Mouse (Mus musculus) T-helper 2 cell (primary cell): ENCODE measurements around the gene Gm6993.

Experiments used
- in situ Hi-C: fragments of 300-600 bp; cut with MboI, MseI; formaldehyde crosslinking; loops from one replicate; pipeline ENCODE4 v1.15.1; 2025; ENCODE audit warnings: high pct_unique_total_duplicates

The Gm6993 gene

DNA sequence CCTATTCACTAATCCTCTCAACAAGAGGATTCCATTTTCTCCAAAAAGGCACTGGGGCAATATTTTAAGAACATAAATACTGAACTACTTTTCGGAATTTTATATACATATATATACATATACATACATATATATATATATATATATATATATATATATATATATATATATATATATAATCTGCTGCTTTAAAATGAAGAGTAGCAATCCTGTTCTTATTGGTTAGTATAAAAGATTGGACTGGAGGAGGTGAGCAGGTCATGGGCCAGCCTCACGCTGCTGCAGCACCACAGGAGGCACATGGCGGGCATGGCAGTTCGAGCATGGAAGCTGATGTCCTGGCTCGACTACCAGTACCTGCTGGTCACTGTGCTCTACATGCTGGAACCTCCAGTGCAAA is at the start of gene Gm6993:
TSS of gene Gm6993 (plus strand) at position 301 of the 400 bp plus-strand sequence.
- in situ Hi-C loops: no loop called here

DNA sequence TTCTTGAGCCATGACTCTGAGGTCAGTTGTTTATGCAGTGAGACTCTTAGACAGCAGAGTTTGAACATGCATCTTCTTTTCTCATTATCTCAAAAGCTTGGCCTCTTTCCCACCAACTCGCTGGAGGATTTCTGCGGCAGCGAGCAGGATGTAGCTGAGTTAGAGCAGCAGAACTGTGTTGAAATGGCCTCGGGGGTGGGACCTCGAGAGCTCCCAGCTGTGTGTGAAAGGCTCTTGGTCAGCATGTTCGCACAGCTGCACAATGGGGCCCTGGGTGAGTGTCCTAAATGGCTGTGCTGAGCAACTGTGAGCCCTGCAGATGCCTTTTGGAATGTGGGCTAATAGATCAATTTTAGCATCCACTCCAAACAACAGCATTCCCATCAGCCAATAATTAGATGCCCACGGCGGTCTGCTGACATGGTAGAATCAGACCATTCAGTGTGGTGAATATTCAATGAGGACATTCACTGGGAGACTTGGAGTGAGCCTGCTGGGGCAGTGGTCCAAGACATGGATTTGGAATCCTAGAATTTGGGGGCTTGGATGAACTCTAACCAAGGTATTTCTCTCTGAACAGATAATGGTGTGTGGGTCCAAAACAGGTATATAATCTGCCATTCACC is 49.1 kb upstream of the Gm6993 start:
- in situ Hi-C loops: no loop called here

DNA sequence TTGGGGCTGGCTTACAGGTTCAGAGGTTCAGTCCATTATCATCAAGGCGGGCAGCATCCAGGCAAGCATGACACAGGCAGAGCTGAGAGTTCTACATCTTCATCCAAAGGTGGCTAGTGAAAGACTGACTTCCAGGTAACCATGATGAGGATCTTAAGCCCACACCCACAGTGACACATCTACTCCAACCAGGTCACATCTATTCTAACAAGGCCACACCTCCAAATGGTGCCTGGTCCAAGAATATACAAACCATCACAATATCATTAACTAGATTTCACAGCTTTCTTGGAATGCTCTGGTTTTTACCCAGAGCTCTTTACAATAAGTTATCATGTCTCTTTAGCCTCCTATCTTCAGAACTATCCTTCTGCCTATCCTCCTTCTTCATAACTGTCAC is 38.1 kb upstream of the Gm6993 start:
- in situ Hi-C loops: no loop called here

DNA sequence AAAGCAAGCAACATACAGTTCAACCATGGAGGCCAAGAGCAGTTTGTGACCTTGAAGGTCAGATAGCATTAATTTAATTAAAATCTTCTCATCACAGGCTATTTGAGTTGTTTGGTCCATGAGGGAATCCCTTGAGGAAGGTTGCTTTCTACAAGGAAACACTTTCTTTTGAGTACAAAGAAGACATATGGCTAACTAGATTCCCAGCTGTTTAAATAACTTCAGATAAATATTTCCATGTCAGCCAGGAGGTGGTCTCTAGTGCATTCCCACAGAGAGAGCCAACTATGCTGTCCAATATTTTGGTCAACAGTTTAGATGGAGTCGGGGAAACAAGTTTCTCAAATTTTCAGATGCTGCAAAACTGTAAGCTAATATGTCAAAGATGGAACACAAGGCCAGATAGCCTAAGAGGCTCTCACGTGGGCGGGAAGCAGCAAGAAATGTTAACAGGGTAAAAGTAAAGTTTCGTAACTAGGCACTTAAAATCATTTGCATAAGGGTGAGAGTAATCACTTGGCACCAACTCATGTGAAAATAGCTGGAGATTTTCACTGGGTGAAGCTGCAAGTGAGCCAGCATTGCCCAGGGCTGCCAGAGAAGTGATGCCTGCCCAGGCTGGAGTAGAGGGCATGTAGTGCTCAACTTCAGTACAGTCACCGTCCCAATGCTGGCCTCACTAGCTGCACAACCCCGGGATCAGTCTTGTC is 36.7 kb upstream of the Gm6993 start:
- in situ Hi-C loops: no loop called here

DNA sequence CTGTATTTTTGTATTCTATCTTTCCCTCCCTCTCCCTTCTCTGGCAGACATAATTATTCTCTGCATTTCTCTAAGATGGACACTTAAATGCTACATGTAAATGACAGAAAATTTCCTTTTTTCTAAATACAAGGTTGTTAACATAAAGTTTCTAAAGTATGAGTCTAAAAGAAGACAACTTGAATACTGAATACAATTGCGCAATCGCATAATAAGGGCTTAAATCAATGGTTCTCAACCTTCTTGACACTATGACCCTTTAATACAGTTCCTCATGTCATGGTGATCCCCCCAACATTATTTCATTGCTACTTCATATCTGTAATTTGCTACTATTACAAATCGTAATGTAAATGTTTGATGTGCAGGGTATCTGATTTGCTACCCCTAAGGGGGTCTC is 35.7 kb upstream of the Gm6993 start:
- in situ Hi-C loops: no loop called here

DNA sequence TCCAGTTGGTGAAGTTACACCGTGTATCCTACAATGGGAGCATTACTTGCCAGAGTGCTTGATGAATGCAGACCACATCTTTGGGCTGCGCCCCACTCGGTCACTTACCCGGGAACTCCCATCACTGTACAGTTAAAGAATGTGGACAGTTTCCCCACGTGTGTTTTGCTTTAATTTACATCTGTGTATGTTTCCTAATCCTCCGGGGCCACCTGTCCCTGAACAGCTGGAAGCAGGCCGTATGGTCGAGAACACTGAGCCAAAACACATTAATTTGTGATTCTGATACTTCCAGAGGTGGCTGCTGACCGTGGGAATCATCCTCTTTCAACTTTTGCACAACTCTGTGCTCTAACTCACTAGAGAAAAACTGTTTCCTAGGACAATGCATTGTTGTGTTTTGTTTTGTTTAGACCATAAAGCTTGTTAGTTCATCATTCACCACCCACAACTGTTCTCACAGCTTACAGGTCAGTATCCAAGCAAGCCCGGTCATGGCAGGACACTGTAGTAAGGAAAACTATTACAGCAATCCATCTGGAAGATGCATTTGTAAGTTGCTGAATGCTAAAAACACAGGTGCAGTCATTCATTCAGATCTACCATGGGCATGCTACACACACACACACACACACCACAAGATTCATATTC is 34.5 kb upstream of the Gm6993 start:
- in situ Hi-C loops: no loop called here

DNA sequence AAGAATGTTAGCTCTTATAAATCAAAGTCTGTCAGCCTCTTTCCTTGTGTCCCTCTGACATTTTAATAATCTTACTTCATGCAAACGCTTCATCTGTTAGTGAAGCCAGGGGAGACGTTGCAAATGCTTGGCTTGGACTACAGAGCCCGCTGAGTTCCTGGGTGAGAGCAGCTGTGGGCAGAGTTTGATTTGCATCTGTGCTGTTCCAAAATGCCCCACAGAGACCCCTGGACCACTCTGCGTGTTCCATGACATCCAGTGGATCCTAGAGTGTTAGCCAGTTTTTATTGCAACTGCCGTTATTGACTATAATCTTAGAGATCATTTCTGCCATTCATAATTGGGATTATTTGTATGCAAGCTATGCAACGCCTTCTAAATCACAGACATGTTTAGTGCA is 31.8 kb upstream of the Gm6993 start:
- in situ Hi-C loops: no loop called here

DNA sequence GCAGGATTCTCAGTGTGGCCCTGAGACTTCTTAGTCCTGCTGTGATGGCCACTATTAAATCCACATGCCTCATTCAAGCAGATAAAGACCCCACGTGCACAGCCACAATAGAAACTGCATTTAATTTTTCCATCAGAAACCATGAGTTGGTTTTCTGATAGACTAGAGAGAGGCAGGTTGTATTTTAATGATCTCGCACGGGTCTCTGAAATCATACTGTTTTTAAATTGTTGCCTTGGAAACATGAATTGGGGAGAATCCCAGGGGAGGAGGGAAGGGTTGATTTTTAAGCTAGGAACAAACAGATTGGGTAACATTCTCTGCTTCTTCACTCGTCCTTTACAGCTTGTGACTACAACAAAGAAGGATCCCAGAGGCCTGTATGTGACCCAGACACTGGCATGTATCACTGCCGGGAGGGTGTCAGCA is 31.2 kb upstream of the Gm6993 start:
- in situ Hi-C loops: no loop called here

DNA sequence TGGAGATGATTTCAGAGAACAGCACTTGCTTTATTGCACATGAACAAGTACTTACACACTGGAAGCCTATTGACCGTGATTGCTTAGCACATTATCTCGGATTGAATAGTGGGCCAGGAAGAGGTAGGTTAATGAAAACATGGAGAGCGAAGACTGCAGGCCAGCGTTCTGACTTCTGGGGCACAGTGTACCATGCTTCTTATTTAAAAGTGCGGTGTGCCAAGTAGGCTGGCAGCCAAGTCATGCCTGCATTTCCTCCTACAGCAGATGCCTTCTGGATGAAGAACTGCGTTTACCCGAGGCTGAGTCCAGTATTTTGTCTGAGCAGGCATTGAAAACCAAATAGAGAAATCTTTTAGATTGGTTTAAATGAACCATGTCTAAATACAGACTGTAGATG is 27.0 kb upstream of the Gm6993 start:
- in situ Hi-C loops: no loop called here

DNA sequence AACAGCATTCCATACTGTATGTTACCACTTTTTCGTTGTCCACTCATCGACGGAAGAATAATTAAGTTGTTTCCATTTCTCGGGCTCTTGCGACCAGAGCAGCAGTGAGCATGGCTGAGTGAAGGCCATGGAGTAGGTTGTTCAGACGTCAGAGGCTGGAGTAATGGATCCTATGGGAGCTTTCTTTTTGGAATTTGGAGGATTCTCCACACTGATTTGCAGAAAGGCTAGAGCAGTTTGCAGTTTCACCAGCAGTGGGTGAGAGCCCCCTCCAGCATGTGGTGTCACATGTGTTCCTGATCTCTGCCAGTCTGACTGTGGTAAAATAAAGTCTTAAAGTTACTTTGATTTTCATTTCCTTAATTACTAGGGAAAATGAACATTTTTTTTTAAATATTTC is 25.6 kb upstream of the Gm6993 start:
- in situ Hi-C loops: no loop called here

DNA sequence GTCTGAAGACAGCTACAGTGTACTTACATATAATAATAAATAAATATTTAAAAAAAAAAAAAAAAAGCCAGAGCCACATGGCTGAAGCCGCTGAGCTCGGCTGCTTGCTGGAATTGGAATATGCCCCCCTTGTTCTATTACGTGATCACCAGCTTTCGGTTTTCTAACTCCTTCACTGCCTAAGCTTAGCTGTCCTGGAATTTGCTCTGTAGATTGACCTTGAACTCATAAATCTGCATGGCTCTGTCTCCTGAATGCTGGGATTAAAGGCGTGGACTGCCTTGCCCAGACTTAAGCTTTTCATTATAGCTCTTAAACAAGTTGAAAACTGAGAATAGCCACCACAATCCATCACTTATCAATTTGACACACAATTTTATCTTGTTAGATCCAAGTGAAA is 23.3 kb upstream of the Gm6993 start:
- in situ Hi-C loops: no loop called here

DNA sequence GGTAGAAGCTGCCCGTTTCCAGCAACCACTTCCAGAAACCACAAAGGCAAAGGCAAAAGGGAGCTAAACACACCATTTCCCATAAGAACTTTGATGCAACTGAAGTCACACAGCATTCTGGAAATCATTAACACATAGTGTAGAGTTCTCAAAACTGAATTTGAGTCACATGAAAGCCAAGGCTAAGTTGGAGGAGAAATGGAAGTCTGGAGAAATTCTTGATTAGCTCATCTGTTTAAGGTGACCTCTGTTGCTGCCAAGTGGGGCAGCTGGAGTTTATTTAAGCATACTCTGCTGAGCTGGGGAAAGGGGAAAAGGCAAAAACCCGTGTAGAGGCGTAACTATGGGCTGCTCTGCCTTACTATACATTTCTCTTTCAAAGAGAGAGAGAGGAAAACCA is 21.8 kb upstream of the Gm6993 start:
- in situ Hi-C loops: no loop called here

DNA sequence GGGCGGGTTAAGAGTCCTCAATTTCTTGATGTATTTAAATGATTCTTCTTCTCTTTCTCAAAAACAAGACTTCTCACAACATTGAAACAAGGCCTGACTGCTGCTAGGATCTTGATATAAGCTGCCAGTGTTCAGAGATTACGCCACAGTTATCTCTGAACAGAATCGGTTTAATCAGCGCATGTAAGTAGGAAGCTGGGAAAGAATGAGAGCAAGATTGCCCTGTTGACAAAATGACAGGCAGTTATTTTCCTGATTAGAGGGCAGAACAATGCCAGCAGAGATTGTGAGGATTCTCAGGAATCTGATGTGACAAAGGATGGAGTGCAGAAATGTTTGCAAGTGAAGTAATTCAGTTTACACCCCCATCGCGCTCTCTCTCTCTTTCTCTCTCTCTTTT is 19.0 kb upstream of the Gm6993 start:
- in situ Hi-C loops: no loop called here

DNA sequence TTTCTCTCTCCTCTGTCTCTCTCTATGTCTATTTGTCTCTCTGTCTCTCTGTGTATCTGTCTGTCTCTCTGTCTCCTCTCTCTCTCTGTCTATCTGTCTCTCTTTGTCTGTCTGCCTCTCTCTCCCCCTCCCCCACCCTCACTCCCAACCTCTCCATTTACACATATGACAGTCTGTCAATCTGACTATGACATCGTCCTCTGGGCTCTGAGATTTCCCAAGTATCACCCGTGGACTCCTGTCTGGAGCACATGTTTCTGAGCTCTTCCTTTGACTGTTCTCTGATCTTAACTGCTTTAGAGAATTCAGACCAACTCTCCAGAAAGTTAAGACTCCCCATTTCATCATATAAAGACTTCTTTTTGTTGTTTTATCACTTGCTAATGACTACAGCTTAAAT is 18.3 kb upstream of the Gm6993 start:
- in situ Hi-C loops: no loop called here

DNA sequence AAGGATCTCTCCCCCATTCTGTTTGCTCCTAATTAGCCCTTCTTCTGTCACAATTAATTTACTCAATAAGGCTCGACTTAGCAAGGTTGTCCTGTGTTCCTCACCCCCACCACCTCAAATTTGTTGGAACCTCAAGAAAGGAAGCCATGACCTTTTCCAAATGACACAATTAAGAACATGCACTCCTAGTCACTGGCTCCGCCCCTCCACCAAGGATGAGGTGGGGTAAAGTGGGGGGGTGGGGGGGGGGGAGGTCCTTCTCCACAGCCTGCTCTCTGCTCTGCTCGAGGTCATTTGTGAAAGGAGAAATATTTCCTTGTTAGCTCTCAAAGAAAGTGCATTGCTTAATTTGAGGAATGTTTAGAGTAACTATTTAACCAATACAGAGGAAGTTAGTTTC is 17.8 kb upstream of the Gm6993 start:
- in situ Hi-C loops: no loop called here

DNA sequence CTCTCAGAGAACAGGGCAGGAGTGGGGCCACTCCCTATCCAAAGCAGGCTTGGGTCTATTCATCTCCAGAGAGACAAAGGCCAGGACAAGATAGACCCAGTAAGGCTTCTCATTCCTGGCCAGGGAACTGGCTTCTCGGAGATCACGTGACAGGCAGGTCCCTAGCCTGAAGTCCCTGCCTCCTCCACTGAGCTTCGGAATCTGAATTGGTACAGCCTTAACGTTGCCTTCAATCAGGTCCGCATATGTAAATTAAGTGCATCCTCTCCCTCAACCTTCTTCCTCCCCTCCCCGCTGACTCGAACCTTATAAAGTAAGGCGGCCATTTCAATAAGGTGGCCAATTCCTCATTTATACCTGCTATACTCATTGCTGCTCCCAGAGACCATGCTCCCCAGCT is 15.1 kb upstream of the Gm6993 start:
- in situ Hi-C loops: no loop called here

DNA sequence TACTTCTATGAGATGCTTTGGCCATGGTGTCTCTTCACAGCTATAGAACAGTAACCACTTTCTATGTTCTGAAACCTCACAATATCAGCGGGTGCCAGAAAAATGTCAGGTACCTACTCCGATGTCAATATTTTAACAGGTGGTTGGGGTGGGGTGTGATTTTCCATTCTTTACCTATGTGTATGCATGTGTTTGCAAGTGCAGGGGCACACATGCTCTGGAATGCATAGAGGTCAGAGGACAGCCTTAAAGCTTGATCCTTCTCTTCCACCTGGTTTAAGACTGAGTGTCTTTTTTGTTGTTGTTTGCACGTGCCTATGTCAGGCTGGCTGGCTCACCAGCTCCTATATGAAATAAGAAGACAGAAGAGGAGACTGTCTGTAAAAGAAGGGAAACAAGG is 13.4 kb upstream of the Gm6993 start:
- in situ Hi-C loops: no loop called here

DNA sequence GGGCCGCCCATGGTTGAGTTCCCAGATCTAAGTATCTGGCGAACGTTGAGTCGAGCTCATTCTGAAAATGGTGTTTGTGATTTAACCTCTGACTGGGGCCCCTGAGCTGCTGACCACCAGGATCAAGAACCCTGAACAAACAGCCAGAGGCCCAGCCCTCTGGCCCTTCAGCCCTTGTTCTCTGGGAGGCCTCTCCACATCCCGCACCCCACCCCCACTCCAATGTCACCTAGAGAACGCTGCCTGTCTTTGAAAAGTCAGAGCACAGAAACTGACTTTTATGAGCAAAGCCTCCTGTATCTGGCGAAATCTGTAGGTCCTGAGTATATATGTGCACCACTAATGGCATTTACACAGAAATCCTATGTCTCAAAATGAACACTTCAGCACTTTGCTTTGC is 11.7 kb upstream of the Gm6993 start:
- in situ Hi-C loops: no loop called here

DNA sequence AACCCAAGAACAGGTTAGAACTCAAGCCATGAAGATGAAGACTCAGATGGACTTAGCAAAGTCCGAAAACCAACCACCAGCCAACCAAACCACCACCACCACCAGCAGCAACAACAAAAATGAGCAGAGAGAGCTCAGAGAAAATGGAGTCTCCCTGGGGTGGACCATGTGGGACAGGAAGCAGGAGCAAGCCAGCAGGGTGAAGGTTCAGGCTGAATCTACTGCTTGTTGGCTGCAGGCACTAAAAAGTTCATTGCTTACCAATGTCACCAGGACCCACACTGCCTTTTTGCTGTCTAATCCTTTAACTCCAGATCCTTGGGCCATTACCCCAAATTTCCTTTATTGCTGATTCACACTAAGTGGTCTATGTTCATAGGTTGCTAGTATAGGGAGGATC is 7.9 kb upstream of the Gm6993 start:
- in situ Hi-C loops: no loop called here

DNA sequence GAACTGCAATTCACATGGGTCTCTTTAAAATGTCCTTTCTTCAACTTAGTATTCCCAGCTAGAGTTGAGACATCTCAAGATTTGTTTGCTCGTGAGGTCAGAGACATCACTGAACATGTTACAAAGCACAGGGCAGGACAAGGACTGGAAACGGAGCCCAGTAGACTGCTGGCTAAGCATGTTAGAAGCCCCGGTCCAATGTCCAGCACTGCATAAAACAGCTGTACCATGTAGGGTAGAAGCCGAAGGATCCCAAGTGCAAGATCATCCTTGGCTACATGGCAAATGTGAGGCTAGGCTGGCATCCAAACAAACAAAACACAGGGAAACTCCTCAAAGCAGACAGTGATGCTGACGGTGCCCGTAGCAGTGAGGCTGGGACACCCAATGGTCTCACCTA is 5.6 kb upstream of the Gm6993 start:
- in situ Hi-C loops: no loop called here

DNA sequence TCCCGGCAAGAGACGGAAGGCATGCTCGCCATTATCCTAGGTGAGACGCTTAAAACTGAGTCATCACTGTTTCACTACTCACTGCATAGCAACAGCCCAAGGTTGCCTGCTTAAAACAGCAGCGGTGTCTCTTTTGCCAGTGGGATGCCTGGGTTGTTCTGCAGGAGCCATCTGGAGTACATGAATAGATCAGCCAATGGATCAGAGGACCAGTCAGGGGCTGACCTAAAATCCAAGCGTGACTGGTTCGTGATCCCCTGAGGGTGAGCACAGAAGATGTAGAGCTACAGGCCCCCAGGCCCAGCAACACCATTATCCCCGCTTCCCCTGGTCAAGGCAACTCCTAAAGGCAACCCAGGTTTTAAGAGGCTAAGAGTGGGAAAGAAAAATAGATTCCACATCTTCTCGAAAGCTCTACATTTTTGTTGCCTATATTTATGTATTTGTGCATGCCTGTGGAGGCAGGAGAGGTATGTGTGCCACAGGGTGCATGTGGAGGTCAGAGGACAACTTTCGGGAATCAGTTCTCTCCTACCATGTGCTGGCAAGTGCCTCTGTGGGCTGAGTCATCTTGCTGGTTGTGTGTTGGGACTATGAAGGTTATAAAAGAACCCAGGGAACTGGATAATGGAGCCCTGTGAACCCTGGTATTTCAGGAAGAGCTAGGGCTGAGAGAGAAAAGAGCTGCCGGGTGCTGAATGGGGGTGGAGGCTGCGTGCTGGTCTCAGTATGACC is 3.5 kb upstream of the Gm6993 start:
- in situ Hi-C loops: no loop called here

DNA sequence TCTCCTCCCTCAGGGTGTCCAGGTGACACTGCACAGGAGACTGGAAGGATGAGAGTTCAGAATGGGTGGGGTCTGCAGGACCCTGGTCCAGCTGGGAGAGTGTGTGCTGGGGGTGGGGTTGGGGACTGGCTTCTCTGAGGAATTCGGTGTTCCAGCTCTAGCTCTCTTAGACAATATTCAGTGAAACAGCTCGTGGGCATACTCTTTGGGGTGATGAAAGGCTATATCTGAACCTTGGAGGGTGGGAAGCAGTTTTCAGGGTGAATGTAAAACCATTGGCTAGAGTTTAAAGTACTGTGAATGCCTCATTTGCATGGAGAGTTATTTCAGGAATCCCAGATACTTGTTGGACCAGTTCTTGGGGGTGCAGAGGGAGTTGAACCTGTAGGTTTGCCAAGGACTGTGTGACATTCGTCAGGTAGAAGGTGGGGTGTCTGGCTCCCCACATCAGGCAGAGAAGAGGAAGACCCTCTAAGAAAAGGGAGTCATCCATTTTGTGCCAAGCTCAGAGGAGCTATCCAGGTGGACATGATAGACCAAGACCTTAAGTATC is 1.5 kb upstream of the Gm6993 start:
- in situ Hi-C loops: no loop called here
